Mouse (Mus musculus): ENCODE measurements at regions not wholly inside any gene's neighbourhood (a gene's known extent, or its start where the extent isn't known, plus 50 kb on each side); places are given as distances from the start of the nearest gene placed in this dataset.

- H3K36me3 ChIP-seq (ENCODE audit: control insufficient read depth, insufficient read depth, low read length) = no peaks in the 10 kb centered on the region
- DNase-seq (ENCODE audit: low read depth in 1 of 2, low spot score in 2 of 2) = no peak
- no peaks in the 10 kb centered on the region for H3K4me1 ChIP-seq (ENCODE audit: control insufficient read depth, insufficient read depth, insufficient read length)
- WGBS = 44% methylated on average over 13 of the region's 13 CpGs
- H3K27me3 ChIP-seq (ENCODE audit: control insufficient read depth, insufficient read depth, low read length) = no peaks in the 10 kb centered on the region
- H3K27ac ChIP-seq (ENCODE audit: insufficient read depth, low read length) = no peak overlapping the region
- no peak overlapping the region for H3K4me3 ChIP-seq (ENCODE audit: extremely low read depth, insufficient read depth, insufficient read length)
- no peak for TF ChIP-seq CTCF (IDR thresholded peaks at IDR 0.05; ENCODE audit: extremely low read depth, insufficient read depth, insufficient read length, insufficient replicate concordance)
- no peak for TF ChIP-seq POLR2A (IDR thresholded peaks at IDR 0.05; ENCODE audit: low read depth, low read length)
Measured at GRCm38 (mm10) chr13:97462110-97462883, 221.4 kb downstream of the Enc1 start.

- no peaks in the 10 kb centered on the region for H3K27me3 ChIP-seq (ENCODE audit: control insufficient read depth, insufficient read depth, low read length)
- TF ChIP-seq POLR2A (IDR thresholded peaks at IDR 0.05; ENCODE audit: low read depth, low read length) (no peak), CTCF (IDR thresholded peaks at IDR 0.05; ENCODE audit: extremely low read depth, insufficient read depth, insufficient read length, insufficient replicate concordance) (no peak)
- no peaks in the 10 kb centered on the region for H3K36me3 ChIP-seq (ENCODE audit: control insufficient read depth, insufficient read depth, low read length)
- DNase-seq (ENCODE audit: low read depth in 1 of 2, low spot score in 2 of 2) = no peak
- no peak overlapping the region for H3K4me3 ChIP-seq (ENCODE audit: extremely low read depth, insufficient read depth, insufficient read length)
- H3K4me1 ChIP-seq (ENCODE audit: control insufficient read depth, insufficient read depth, insufficient read length) = no peaks in the 10 kb centered on the region
- no peak overlapping the region for H3K27ac ChIP-seq (ENCODE audit: insufficient read depth, low read length)
- 96% methylated on average over 4 of the region's 4 CpGs for WGBS
Measured at GRCm38 (mm10) chr13:97461207-97461606, 220.3 kb downstream of the Enc1 start.

GRCm38 (mm10) chr13:97459106-97459505 is 218.2 kb downstream of the Enc1 start:
- no peaks in the 10 kb centered on the region for H3K27me3 ChIP-seq (ENCODE audit: control insufficient read depth, insufficient read depth, low read length)
- TF ChIP-seq POLR2A (IDR thresholded peaks at IDR 0.05; ENCODE audit: low read depth, low read length) (no peak), CTCF (IDR thresholded peaks at IDR 0.05; ENCODE audit: extremely low read depth, insufficient read depth, insufficient read length, insufficient replicate concordance) (no peak)
- no peaks in the 10 kb centered on the region for H3K36me3 ChIP-seq (ENCODE audit: control insufficient read depth, insufficient read depth, low read length)
- DNase-seq (ENCODE audit: low read depth in 1 of 2, low spot score in 2 of 2) = no peak
- WGBS = 91% methylated on average over 7 of the region's 7 CpGs
- no peaks in the 10 kb centered on the region for H3K4me1 ChIP-seq (ENCODE audit: control insufficient read depth, insufficient read depth, insufficient read length)
- no peak overlapping the region for H3K27ac ChIP-seq (ENCODE audit: insufficient read depth, low read length)
- no peak overlapping the region for H3K4me3 ChIP-seq (ENCODE audit: extremely low read depth, insufficient read depth, insufficient read length)

GRCm38 (mm10) chr13:97455961-97456360 is 215.1 kb downstream of the Enc1 start:
- DNase-seq (ENCODE audit: low read depth in 1 of 2, low spot score in 2 of 2) = no peak
- WGBS = 88% methylated on average over 6 of the region's 6 CpGs

GRCm38 (mm10) chr13:97454715-97455114 is 213.8 kb downstream of the Enc1 start:
- 95% methylated on average over 8 of the region's 8 CpGs for WGBS
- no peak for TF ChIP-seq CTCF (IDR thresholded peaks at IDR 0.05; ENCODE audit: extremely low read depth, insufficient read depth, insufficient read length, insufficient replicate concordance)
- TF ChIP-seq POLR2A (IDR thresholded peaks at IDR 0.05; ENCODE audit: low read depth, low read length) = no peak

More at GRCm38 (mm10) chr13:97455961-97456360, 215.1 kb downstream of the Enc1 start:
- H3K36me3 ChIP-seq (ENCODE audit: control insufficient read depth, insufficient read depth, low read length) = no peaks in the 10 kb centered on the region
- no peaks in the 10 kb centered on the region for H3K27me3 ChIP-seq (ENCODE audit: control insufficient read depth, insufficient read depth, low read length)
- TF ChIP-seq POLR2A (IDR thresholded peaks at IDR 0.05; ENCODE audit: low read depth, low read length) = no peak
- TF ChIP-seq CTCF (IDR thresholded peaks at IDR 0.05; ENCODE audit: extremely low read depth, insufficient read depth, insufficient read length, insufficient replicate concordance) = no peak
- no peak overlapping the region for H3K4me3 ChIP-seq (ENCODE audit: extremely low read depth, insufficient read depth, insufficient read length)
- H3K4me1 ChIP-seq (ENCODE audit: control insufficient read depth, insufficient read depth, insufficient read length) = no peaks in the 10 kb centered on the region
- H3K27ac ChIP-seq (ENCODE audit: insufficient read depth, low read length) = no peak overlapping the region

GRCm38 (mm10) chr13:97453469-97453868 is 212.6 kb downstream of the Enc1 start:
- WGBS = 82% methylated on average over 6 of the region's 6 CpGs
- no peak overlapping the region for H3K4me3 ChIP-seq (ENCODE audit: extremely low read depth, insufficient read depth, insufficient read length)
- H3K27ac ChIP-seq (ENCODE audit: insufficient read depth, low read length) = no peak overlapping the region
- DNase-seq (ENCODE audit: low read depth in 1 of 2, low spot score in 2 of 2) = no peak
- H3K27me3 ChIP-seq (ENCODE audit: control insufficient read depth, insufficient read depth, low read length) = no peaks in the 10 kb centered on the region
- H3K4me1 ChIP-seq (ENCODE audit: control insufficient read depth, insufficient read depth, insufficient read length) = no peaks in the 10 kb centered on the region
- H3K36me3 ChIP-seq (ENCODE audit: control insufficient read depth, insufficient read depth, low read length) = no peaks in the 10 kb centered on the region
- TF ChIP-seq CTCF (IDR thresholded peaks at IDR 0.05; ENCODE audit: extremely low read depth, insufficient read depth, insufficient read length, insufficient replicate concordance) (no peak), POLR2A (IDR thresholded peaks at IDR 0.05; ENCODE audit: low read depth, low read length) (no peak)

More at GRCm38 (mm10) chr13:97454715-97455114, 213.8 kb downstream of the Enc1 start:
- H3K4me1 ChIP-seq (ENCODE audit: control insufficient read depth, insufficient read depth, insufficient read length) = no peaks in the 10 kb centered on the region
- no peak overlapping the region for H3K4me3 ChIP-seq (ENCODE audit: extremely low read depth, insufficient read depth, insufficient read length)
- H3K36me3 ChIP-seq (ENCODE audit: control insufficient read depth, insufficient read depth, low read length) = no peaks in the 10 kb centered on the region
- H3K27ac ChIP-seq (ENCODE audit: insufficient read depth, low read length) = no peak overlapping the region
- no peak for DNase-seq (ENCODE audit: low read depth in 1 of 2, low spot score in 2 of 2)
- H3K27me3 ChIP-seq (ENCODE audit: control insufficient read depth, insufficient read depth, low read length) = no peaks in the 10 kb centered on the region

- no peaks in the 10 kb centered on the region for H3K4me1 ChIP-seq (ENCODE audit: control insufficient read depth, insufficient read depth, insufficient read length)
- TF ChIP-seq CTCF (IDR thresholded peaks at IDR 0.05; ENCODE audit: extremely low read depth, insufficient read depth, insufficient read length, insufficient replicate concordance) = no peak
- H3K4me3 ChIP-seq (ENCODE audit: extremely low read depth, insufficient read depth, insufficient read length) = no peak overlapping the region
- H3K36me3 ChIP-seq (ENCODE audit: control insufficient read depth, insufficient read depth, low read length) = no peaks in the 10 kb centered on the region
- no peaks in the 10 kb centered on the region for H3K27me3 ChIP-seq (ENCODE audit: control insufficient read depth, insufficient read depth, low read length)
- 77% methylated on average over 5 of the region's 5 CpGs for WGBS
- no peak for DNase-seq (ENCODE audit: low read depth in 1 of 2, low spot score in 2 of 2)
- no peak overlapping the region for H3K27ac ChIP-seq (ENCODE audit: insufficient read depth, low read length)
Measured at GRCm38 (mm10) chr13:97453090-97453430, 212.2 kb downstream of the Enc1 start.
